In the genomic region with DNA sequence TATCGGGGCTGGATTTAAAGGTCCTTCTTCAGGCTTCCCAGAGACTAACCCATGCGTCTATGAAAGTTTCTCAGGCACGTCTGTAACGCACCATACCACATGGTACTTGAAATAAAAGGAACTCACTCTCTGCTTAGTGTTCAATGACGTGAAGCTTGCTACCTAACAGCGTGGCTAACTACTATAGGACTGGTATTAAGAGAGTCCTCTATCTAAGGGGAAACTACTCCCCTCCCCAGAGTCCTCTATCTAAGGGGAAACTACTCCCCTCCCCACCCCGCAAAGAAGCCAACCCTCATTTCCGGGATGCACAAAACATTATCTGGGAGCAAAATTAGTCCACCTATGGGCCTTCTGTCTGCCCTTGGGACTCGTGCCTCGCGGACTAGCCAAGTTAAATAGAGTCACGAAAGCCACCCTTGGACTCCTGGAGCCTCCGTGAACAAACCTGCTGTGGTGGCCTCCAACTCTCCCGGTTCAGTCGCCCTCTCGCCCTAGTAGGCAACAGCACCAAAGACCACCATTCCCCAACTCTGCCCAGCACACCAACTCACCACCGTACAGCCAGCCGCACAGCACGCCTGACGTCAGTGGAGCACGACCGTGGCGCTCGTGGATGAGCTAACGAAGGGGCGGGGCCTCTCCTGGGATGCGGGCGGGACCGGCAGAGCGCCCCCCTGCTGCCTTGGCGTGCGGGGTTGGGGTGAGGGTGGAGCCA, we compare ENCODE assay signal across 7 mouse cellular contexts. TPM values are rescaled to one million over a fixed set of nuclear protein-coding genes. Genes with fewer than 3 reads are reported as not detected.
DNase-seq lines count a peak whose midpoint lies in the region; ATAC-seq and TF ChIP-seq lines count a peak whose summit lies in the region.

A gene (minus strand): TSS at position 599 of the 718 bp plus-strand sequence.

- H3K9me3 ChIP-seq in embryonic facial prominence, embryonic 12.5 days = no peaks in the 10 kb centered on the region
- H3K9me3 ChIP-seq in limb, embryonic 12.5 days = no peaks in the 10 kb centered on the region
- H3K9me3 ChIP-seq in midbrain, embryonic 15.5 days = no peaks in the 10 kb centered on the region

- 2% methylated on average over 32 of the region's 32 CpGs for WGBS in embryonic facial prominence, embryonic 12.5 days
- WGBS in kidney, adult 2 months = under 1% methylated on average over 32 of the region's 32 CpGs
- WGBS in limb, embryonic 12.5 days = 2% methylated on average over 32 of the region's 32 CpGs
- 1% methylated on average over 32 of the region's 32 CpGs for WGBS in midbrain, embryonic 15.5 days
- 2% methylated on average over 32 of the region's 32 CpGs for WGBS in spleen, adult 2 months

- peak; percentile 93 for ATAC-seq in embryonic facial prominence, embryonic 12.5 days (ENCODE audit: insufficient number of reproducible peaks, insufficient read depth, low FRiP score, low TSS enrichment)
- peak; percentile 90 for ATAC-seq in limb, embryonic 12.5 days (ENCODE audit: insufficient number of reproducible peaks, insufficient read depth, low FRiP score, low TSS enrichment, low read depth)
- ATAC-seq in midbrain, embryonic 15.5 days (replicated peaks) = peak; percentile 97

- DNase-seq in adrenal gland, postnatal 25 days = peak; percentile 98
- peak; percentile 97 to 99 for DNase-seq in heart, adult 18-20 months
- peak; percentile 98 for DNase-seq in kidney, adult 2 months
- DNase-seq in spleen, adult 2 months (ENCODE audit: low read depth in 1 of 2, low spot score in 2 of 2) = peak; percentile 88 to 96

- TF ChIP-seq CTCF in kidney, adult 2 months (conservative IDR thresholded peaks at IDR 0.05; ENCODE audit: insufficient read depth, insufficient read length, low read depth, low read length) = peak; percentile 45
- TF ChIP-seq CTCF in spleen, adult 2 months (IDR thresholded peaks at IDR 0.05; ENCODE audit: extremely low read depth, insufficient read depth, insufficient read length, insufficient replicate concordance) = 0 out of 2 replicates have a peak, but pooled peaks have one; percentile 28

- H3K4me2 ChIP-seq in embryonic facial prominence, embryonic 12.5 days (replicated peaks) = peak within 1 kb of the TSS; percentile 80
- peak within 1 kb of the TSS; percentile 76 for H3K4me2 ChIP-seq in limb, embryonic 12.5 days
- H3K4me2 ChIP-seq in midbrain, embryonic 15.5 days = peak within 1 kb of the TSS; percentile 82

- no peaks in the 10 kb centered on the region for H3K27me3 ChIP-seq in embryonic facial prominence, embryonic 12.5 days
- H3K27me3 ChIP-seq in kidney, adult 2 months (replicated peaks; ENCODE audit: control insufficient read depth, insufficient read depth, low read length) = no peaks in the 10 kb centered on the region
- no peaks in the 10 kb centered on the region for H3K27me3 ChIP-seq in limb, embryonic 12.5 days
- no peaks in the 10 kb centered on the region for H3K27me3 ChIP-seq in midbrain, embryonic 15.5 days (replicated peaks)
- no peaks in the 10 kb centered on the region for H3K27me3 ChIP-seq in spleen, adult 2 months (ENCODE audit: control insufficient read depth, insufficient read depth, low read length)

- H3K9ac ChIP-seq in embryonic facial prominence, embryonic 12.5 days = peak within 1 kb of the TSS; percentile 80
- peak within 1 kb of the TSS; percentile 74 for H3K9ac ChIP-seq in limb, embryonic 12.5 days (replicated peaks)
- H3K9ac ChIP-seq in midbrain, embryonic 15.5 days = peak within 1 kb of the TSS; percentile 71

- peak; percentile 82 for TF ChIP-seq POLR2A in kidney, adult 2 months (IDR thresholded peaks at IDR 0.05; ENCODE audit: low read depth, low read length)
- peak; percentile 71; the same call in 1 of the 2 replicates for TF ChIP-seq POLR2A in spleen, adult 2 months (IDR thresholded peaks at IDR 0.05; ENCODE audit: low read depth, low read length)

- peak within 1 kb of the TSS; percentile 84 for H3K4me3 ChIP-seq in embryonic facial prominence, embryonic 12.5 days
- peak within 1 kb of the TSS; percentile 94 for H3K4me3 ChIP-seq in kidney, adult 2 months (ENCODE audit: insufficient read depth, low read depth, low read length)
- H3K4me3 ChIP-seq in limb, embryonic 12.5 days (replicated peaks) = peak within 1 kb of the TSS; percentile 73
- peak within 1 kb of the TSS; percentile 87 for H3K4me3 ChIP-seq in midbrain, embryonic 15.5 days
- H3K4me3 ChIP-seq in spleen, adult 2 months (ENCODE audit: extremely low read depth, insufficient read depth, insufficient read length) = peak within 1 kb of the TSS; percentile 74

- H3K36me3 ChIP-seq in embryonic facial prominence, embryonic 12.5 days = peaks cover 14% of the 10 kb centered on the region
- H3K36me3 ChIP-seq in kidney, adult 2 months (ENCODE audit: control insufficient read depth, insufficient read depth, low read length) = 0 out of 2 replicates have a peak, but pooled peaks cover 2% of the 10 kb centered on the region
- H3K36me3 ChIP-seq in limb, embryonic 12.5 days = peaks cover 16% of the 10 kb centered on the region
- H3K36me3 ChIP-seq in midbrain, embryonic 15.5 days (replicated peaks) = 0 out of 2 replicates have a peak, but pooled peaks cover 2% of the 10 kb centered on the region
- H3K36me3 ChIP-seq in spleen, adult 2 months (ENCODE audit: control insufficient read depth, insufficient read depth, low read length) = peaks cover 2% of the 10 kb centered on the region; the same call in 1 of the 2 replicates

- H3K27ac ChIP-seq in embryonic facial prominence, embryonic 12.5 days = peak within 1 kb of the TSS; percentile 46
- H3K27ac ChIP-seq in kidney, adult 2 months (ENCODE audit: insufficient read depth, low read depth, low read length) = peak within 1 kb of the TSS; percentile 43; the same call in 1 of the 2 replicates
- H3K27ac ChIP-seq in limb, embryonic 12.5 days = 0 out of 2 replicates have a peak within 1 kb of the TSS, but pooled peaks have one; percentile 12
- peak within 1 kb of the TSS; percentile 68 for H3K27ac ChIP-seq in midbrain, embryonic 15.5 days
- peak within 1 kb of the TSS; percentile 61 for H3K27ac ChIP-seq in spleen, adult 2 months (ENCODE audit: insufficient read depth, low read length)

- peaks cover 11% of the 10 kb centered on the region for H3K4me1 ChIP-seq in embryonic facial prominence, embryonic 12.5 days
- peaks cover 6% of the 10 kb centered on the region; the same call in 1 of the 2 replicates for H3K4me1 ChIP-seq in kidney, adult 2 months (ENCODE audit: control insufficient read depth, insufficient read depth, low read length)
- H3K4me1 ChIP-seq in limb, embryonic 12.5 days (replicated peaks) = peaks cover 15% of the 10 kb centered on the region
- H3K4me1 ChIP-seq in midbrain, embryonic 15.5 days = peaks cover 16% of the 10 kb centered on the region
- no peaks in the 10 kb centered on the region; the same call in 1 of the 2 replicates for H3K4me1 ChIP-seq in spleen, adult 2 months (ENCODE audit: control insufficient read depth, insufficient read depth, insufficient read length)

RNA-seq across cellular contexts. Expression of the gene that starts here (rescaled TPM):
- 63.7 and 72.0 TPM in 2 replicates for total RNA-seq in adrenal gland, postnatal 25 days (2021)
- polyA plus RNA-seq in embryonic facial prominence, embryonic 12.5 days (2016; fragmentation: Nextera tagmentation; extraction: Ambion mirVana) = 151 and 155 TPM in 2 replicates
- total RNA-seq in heart, adult 18-20 months (2021) = 10 to 100 TPM; 28.9 to 37.4 TPM
- 43.0 and 51.9 TPM in 2 replicates for polyA plus RNA-seq in kidney, adult 2 months (2012; rRNA removed)
- polyA plus RNA-seq in limb, embryonic 12.5 days (2016; fragmentation: Nextera tagmentation; extraction: Ambion mirVana) = 155 and 166 TPM in 2 replicates
- polyA plus RNA-seq in midbrain, embryonic 15.5 days (2015; fragmentation: Nextera tagmentation; extraction: Ambion mirVana) = 89.8 and 95.0 TPM in 2 replicates
- 13.2 and 13.4 TPM in 2 replicates for polyA plus RNA-seq in spleen, adult 2 months (2012; rRNA removed)

Comparison
In these comparisons a context has a peak if more than half of its experiments do, and no peak if none do; other contexts are left out.
1. Peak in every context shown above with its lines: DNase-seq, ATAC-seq, H3K4me3 ChIP-seq and H3K27ac ChIP-seq.
2. H3K27ac ChIP-seq: peak in every context shown above with its lines; median percentile 68 in midbrain, embryonic 15.5 days; 61 in spleen, adult 2 months; 46 in embryonic facial prominence, embryonic 12.5 days; 43 in kidney, adult 2 months; 12 in limb, embryonic 12.5 days.